Mouse (Mus musculus) bone marrow macrophage, adult 2 months (primary cell): Measurements from ENCODE around the gene 5730596B20Rik.

Experiments used
- CTCF ChIP-seq: IDR thresholded peaks from 2 replicates; pipeline ENCODE4 v1.5.1; 2012; ENCODE audit warnings: low read depth, mild to moderate bottlenecking, low read length, moderate library complexity
- POLR2A ChIP-seq: IDR thresholded peaks from 2 replicates; pipeline ENCODE4 v1.6.1; 2012; ENCODE audit warnings: mild to moderate bottlenecking, low read depth, low read length, borderline replicate concordance

- TF ChIP-seq CTCF, result no peak
- no peak for TF ChIP-seq POLR2A
Measured at GRCm38 (mm10) chr6:52168191-52169055, 8.9 kb upstream of the 5730596B20Rik start.
